Comparison of ENCODE assay signal across 19 mouse cellular contexts in genomic region chr17:35280276-35280675, GRCm38 (mm10). TPM values are rescaled to one million over a fixed set of nuclear protein-coding genes. Genes with fewer than 3 reads are reported as not detected.
"Had no signal": no experiment of that assay in that cellular context is flagged by ENCODE, and none has a peak within 500 bp of the region (broad histone marks: within the 10 kb centered on the region; RNA-seq: fewer than 3 reads in every experiment).

No protein-coding gene starts in this region.

- H3K4me3 ChIP-seq: neural tube, embryonic 13.5 days; neural tube, embryonic 15.5 days; stomach, embryonic 15.5 days had no signal

- H3K27ac ChIP-seq: neural tube, embryonic 13.5 days; neural tube, embryonic 15.5 days; stomach, embryonic 15.5 days; stomach, postnatal 0 days had no signal

- H3K4me1 ChIP-seq: neural tube, embryonic 13.5 days; neural tube, embryonic 15.5 days; stomach, embryonic 15.5 days had no signal

- H3K9ac ChIP-seq: neural tube, embryonic 13.5 days; neural tube, embryonic 15.5 days; stomach, embryonic 15.5 days had no signal

- H3K36me3 ChIP-seq: neural tube, embryonic 13.5 days; neural tube, embryonic 15.5 days; stomach, embryonic 15.5 days had no signal

- DNase-seq: retina, postnatal 1 day; right cerebral cortex, adult 18-20 months; right cerebral cortex, postnatal 14 days; right cerebral cortex, postnatal 25 days; right cerebral cortex, postnatal 4 days; spleen, adult 18-20 months; thymus, adult 18-20 months; thymus, adult 2 months; thymus, postnatal 14 days; thymus, postnatal 25 days; thymus, postnatal 36 days; thymus, postnatal 4 days had no signal

RNA-seq across cellular contexts. Expression of gene H2-Q1, which starts 39.9 kb away (rescaled TPM):
- polyA plus RNA-seq: neural tube, embryonic 14.5 days; spleen, adult 2 months; stomach, postnatal 0 days; testis, adult 2 months had no signal
